Mouse (Mus musculus) hindbrain, embryonic 11.5 days (tissue): Measurements from ENCODE around the gene Lpcat3. TPM values are rescaled to one million over a fixed set of nuclear protein-coding genes. Genes with fewer than 3 reads are reported as not detected.

Source experiments
- ATAC-seq: fragments of 200-750 bp; cut with Nextera tagmentation; 2 replicates; pipeline ENCODE4 v1.8.0; 2017; ENCODE audit warnings: mild to moderate bottlenecking, moderate TSS enrichment, moderate library complexity; ENCODE audit not compliant: low FRiP score
- DNase-seq: peaks from one replicate; pipeline ENCODE4 v3.0.0-alpha.2; 2015; ENCODE audit warnings: low spot score
- H3K27ac ChIP-seq: fragments of 300-500 bp; sonication (generic); 2 replicates; pipeline ENCODE4 v1.5.1; 2014; ENCODE audit warnings: mild to moderate bottlenecking, low read depth, low read length
- H3K27me3 ChIP-seq: fragments of 300-500 bp; sonication (generic); 2 replicates; pipeline ENCODE4 v1.6.1; 2014; ENCODE audit warnings: mild to moderate bottlenecking, low read length, moderate library complexity, mixed read lengths; ENCODE audit not compliant: control insufficient read depth, insufficient read depth
- H3K36me3 ChIP-seq: fragments of 300-500 bp; sonication (generic); 2 replicates; pipeline ENCODE4 v1.6.1; 2014; ENCODE audit warnings: mild to moderate bottlenecking, low read length, moderate library complexity, mixed read lengths; ENCODE audit not compliant: control insufficient read depth, insufficient read depth
- H3K4me1 ChIP-seq: fragments of 300-500 bp; sonication (generic); replicated peaks from 2 replicates; pipeline ENCODE4 v1.6.1; 2014; ENCODE audit warnings: low read length, mixed read lengths; ENCODE audit not compliant: control insufficient read depth, insufficient read depth
- H3K4me2 ChIP-seq: fragments of 300-500 bp; sonication (generic); replicated peaks from 2 replicates; pipeline ENCODE4 v1.6.1; 2014; ENCODE audit warnings: mild to moderate bottlenecking, low read depth, low read length
- H3K4me3 ChIP-seq: fragments of 300-500 bp; sonication (generic); 2 replicates; pipeline ENCODE4 v1.5.1; 2014; ENCODE audit warnings: low read depth, low read length
- H3K9ac ChIP-seq: fragments of 300-500 bp; sonication (generic); 2 replicates; pipeline ENCODE4 v1.6.1; 2014; ENCODE audit warnings: low read depth, low read length
- H3K9me3 ChIP-seq: fragments of 300-500 bp; sonication (generic); 2 replicates; pipeline ENCODE4 v1.6.1; 2016; ENCODE audit warnings: low read length; ENCODE audit not compliant: control insufficient read depth
- WGBS: fragments of 180-500 bp; shearing (Covaris S2); extraction: QIAGEN DNeasy Blood & Tissue Kit; methylation state at CpG from one replicate; pipeline ENCODE4 v1.1.7; 2014; 5-methylcytosine and 5-hydroxymethylcytosine counted together
- microRNA counts: library from miRNA; unstranded; fragments of <30 nt; microRNA quantifications from one replicate; lab custom pipeline; 2015
- polyA plus RNA-seq: library from polyadenylated mRNA; unstranded; fragments of >200 nt; fragmentation: Nextera tagmentation; extraction: Ambion mirVana; gene quantifications from 2 replicates; pipeline ENCODE4 v1.2.1, GENCODE M21; 2014

The Lpcat3 gene
- polyA plus RNA-seq, 1 experiment from 2014 or later: 43.2 TPM

GRCm38 (mm10) chr6:124744755-124745321 lies 82.0 kb downstream of the Lpcat3 start:
- no peaks in the 10 kb centered on the region for H3K9me3 ChIP-seq
- DNase-seq (no peak), ATAC-seq (no peak)
- no peaks in the 10 kb centered on the region for H3K27me3 ChIP-seq
- peaks cover 14% of the 10 kb centered on the region for H3K4me1 ChIP-seq
- peak overlapping the region; percentile 97; the same call in 1 of the 2 replicates for H3K4me2 ChIP-seq
- 69% methylated on average over 26 of the region's 26 CpGs for WGBS
- H3K9ac ChIP-seq: no peak overlapping the region
- H3K36me3 ChIP-seq: 0 out of 2 replicates have a peak, but pooled peaks cover 7% of the 10 kb centered on the region
- H3K4me3 ChIP-seq: no peak overlapping the region
- peak overlapping the region; percentile 86 for H3K27ac ChIP-seq

DNA sequence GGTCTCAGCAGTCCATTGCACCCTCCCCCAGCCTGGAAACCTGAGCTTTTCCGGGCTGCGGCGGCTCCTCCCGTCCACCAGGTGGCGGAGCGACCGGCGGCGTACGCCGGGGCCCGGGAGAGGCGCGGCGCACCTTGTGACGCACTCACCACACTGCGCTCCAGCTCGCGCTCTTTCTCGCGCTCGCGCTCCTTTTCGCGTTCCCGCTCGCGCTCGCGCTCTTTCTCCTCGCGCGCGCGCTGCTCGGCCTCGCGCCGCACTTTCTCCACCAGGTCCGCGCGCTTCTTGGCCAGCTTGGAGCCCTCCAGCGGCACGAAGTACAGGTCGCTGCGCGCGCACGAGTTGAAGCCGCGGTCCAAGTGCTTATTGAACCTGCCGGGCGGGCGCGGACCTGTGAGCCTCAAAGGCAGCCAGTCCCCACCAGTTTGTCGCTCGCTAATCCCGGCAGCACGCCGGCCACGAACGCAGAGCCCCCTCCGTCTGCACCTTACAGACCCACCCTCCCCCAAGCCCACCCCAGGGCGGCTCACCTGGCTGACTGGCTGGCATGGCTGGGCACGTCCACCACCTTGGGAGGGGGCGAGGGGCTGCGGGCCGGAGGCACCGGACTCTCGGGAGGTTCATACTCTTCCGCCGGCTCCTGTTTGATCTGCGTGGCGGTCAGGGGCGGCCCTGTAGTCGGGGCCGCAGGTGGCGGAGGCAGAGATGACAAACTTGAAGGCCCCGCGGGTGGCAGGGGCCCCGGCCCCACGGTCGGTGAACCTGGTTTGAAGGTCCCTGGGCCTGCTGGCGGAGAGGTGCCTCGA lies 82.9 kb downstream of the Lpcat3 start:
- under 1% methylated on average over 84 of the region's 85 CpGs for WGBS
- peak overlapping the region; percentile 86 for H3K27ac ChIP-seq
- H3K4me3 ChIP-seq: peak overlapping the region; percentile 51
- H3K9me3 ChIP-seq: no peaks in the 10 kb centered on the region
- H3K4me1 ChIP-seq: peaks cover 14% of the 10 kb centered on the region
- H3K27me3 ChIP-seq: no peaks in the 10 kb centered on the region
- peak; percentile 97 for DNase-seq
- H3K9ac ChIP-seq: peak overlapping the region; percentile 86
- H3K4me2 ChIP-seq: peak overlapping the region; percentile 97
- ATAC-seq: peak; percentile 84
- H3K36me3 ChIP-seq: 0 out of 2 replicates have a peak, but pooled peaks cover 7% of the 10 kb centered on the region

- Histone ChIP-seq H3K4me3 (peak overlapping the region; percentile 51), H3K4me2 (peak overlapping the region; percentile 97), H3K9ac (peak overlapping the region; percentile 86), H3K36me3 (0 out of 2 replicates have a peak, but pooled peaks cover 7% of the 10 kb centered on the region), H3K9me3 (no peaks in the 10 kb centered on the region), H3K4me1 (peaks cover 14% of the 10 kb centered on the region), H3K27me3 (no peaks in the 10 kb centered on the region), H3K27ac (peak overlapping the region; percentile 86)
- WGBS: 14% methylated on average over 8 of the region's 8 CpGs
- DNase-seq: no peak
- no peak; the same call in 1 of the 2 replicates for ATAC-seq
Observed at GRCm38 (mm10) chr6:124746296-124746605, 83.4 kb downstream of the Lpcat3 start.

GRCm38 (mm10) chr6:124746654-124747632 lies 84.1 kb downstream of the Lpcat3 start:
- 92% methylated on average over 7 of the region's 7 CpGs for WGBS
- Histone ChIP-seq H3K9ac (peak overlapping the region; percentile 86), H3K36me3 (0 out of 2 replicates have a peak, but pooled peaks cover 7% of the 10 kb centered on the region)

GRCm38 (mm10) chr6:124750405-124750804 lies 87.6 kb downstream of the Lpcat3 start:
- H3K36me3 ChIP-seq: 0 out of 2 replicates have a peak, but pooled peaks cover 7% of the 10 kb centered on the region
- WGBS: 90% methylated on average over 8 of the region's 8 CpGs
- DNase-seq: no peak

More at GRCm38 (mm10) chr6:124746654-124747632, 84.1 kb downstream of the Lpcat3 start:
- Histone ChIP-seq H3K27ac (peak overlapping the region; percentile 86; the same call in 1 of the 2 replicates), H3K27me3 (no peaks in the 10 kb centered on the region), H3K4me2 (peak overlapping the region; percentile 97), H3K9me3 (no peaks in the 10 kb centered on the region), H3K4me1 (peaks cover 11% of the 10 kb centered on the region), H3K4me3 (peak overlapping the region; percentile 51; the same call in 1 of the 2 replicates)
- ATAC-seq (0 out of 2 replicates have a peak, but pooled peaks have one; percentile 2), DNase-seq (no peak)

DNA sequence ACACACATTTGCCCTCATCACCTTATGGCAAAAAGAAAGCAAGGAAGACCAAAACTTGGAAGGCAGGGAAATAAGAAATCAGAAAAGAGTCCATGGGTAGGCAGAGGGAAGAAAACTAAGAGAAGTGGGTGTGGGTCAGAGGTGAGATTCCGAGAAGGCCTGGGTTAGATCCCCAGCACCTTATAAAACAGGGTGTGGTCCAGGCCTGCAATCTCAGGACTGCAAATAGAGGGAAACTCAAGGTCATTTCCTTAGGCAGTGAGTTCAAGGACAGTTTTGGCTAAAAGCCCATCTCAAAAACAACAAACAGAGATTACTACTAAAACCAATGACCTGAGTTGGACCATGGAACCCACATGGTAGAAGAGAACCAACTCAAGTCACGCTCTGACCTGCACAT lies 91.0 kb downstream of the Lpcat3 start:
- no peak overlapping the region for H3K4me2 ChIP-seq
- ATAC-seq (no peak), DNase-seq (no peak)
- H3K9me3 ChIP-seq: no peaks in the 10 kb centered on the region
- H3K4me3 ChIP-seq: no peak overlapping the region
- no peaks in the 10 kb centered on the region for H3K27me3 ChIP-seq
- H3K4me1 ChIP-seq: peaks cover 7% of the 10 kb centered on the region
- no peak overlapping the region for H3K27ac ChIP-seq
- WGBS: 98% methylated on average over 2 of the region's 2 CpGs
- H3K9ac ChIP-seq: no peak overlapping the region
- no peaks in the 10 kb centered on the region for H3K36me3 ChIP-seq

More at GRCm38 (mm10) chr6:124750405-124750804, 87.6 kb downstream of the Lpcat3 start:
- H3K4me1 ChIP-seq: peaks cover 12% of the 10 kb centered on the region
- H3K27ac ChIP-seq: no peak overlapping the region
- no peaks in the 10 kb centered on the region for H3K27me3 ChIP-seq
- no peak overlapping the region for H3K9ac ChIP-seq
- no peak overlapping the region for H3K4me3 ChIP-seq
- no peaks in the 10 kb centered on the region for H3K9me3 ChIP-seq
- H3K4me2 ChIP-seq: no peak overlapping the region
- ATAC-seq: no peak

MicroRNAs within 50 kb of the gene (microRNA counts, 519-probe panel; counts per million panel counts)
- 1,615 counts per million, percentile 3 among the panel's probes with 10 or more counts for microRNA mmu-miR-141 (lab: Ali Mortazavi, UCI)
- 4,101 counts per million, percentile 39 among the panel's probes with 10 or more counts for microRNA mmu-miR-200c (lab: Ali Mortazavi, UCI)

Other genes starting within 250 kb of the Lpcat3 start
- gene Pex5, start 248.0 kb upstream of the Lpcat3 start, polyA plus RNA-seq: 35.1 and 38.9 TPM in 2 replicates
- 10.2 and 11.9 TPM in 2 replicates for gene Clstn3, start 198.2 kb upstream of the Lpcat3 start, polyA plus RNA-seq
- 0.11 and 0.15 TPM in 2 replicates for gene C1rl, start 169.9 kb upstream of the Lpcat3 start, polyA plus RNA-seq
- gene C1ra, start 150.6 kb upstream of the Lpcat3 start, polyA plus RNA-seq: 0.08 and 0.20 TPM in 2 replicates
- 0.29 and 0.86 TPM in 2 replicates for gene C1s1, start 120.7 kb upstream of the Lpcat3 start, polyA plus RNA-seq
- gene C1rb, start 92.7 kb upstream of the Lpcat3 start, polyA plus RNA-seq: not detected in 2 replicates
- gene C1s2, start 26.9 kb upstream of the Lpcat3 start, polyA plus RNA-seq: 0.10 TPM in 1 of 2 replicates, not detected in the other
- gene Emg1, start 49.2 kb downstream of the Lpcat3 start, polyA plus RNA-seq: 196 and 203 TPM in 2 replicates
- gene Phb2, start 49.3 kb downstream of the Lpcat3 start, polyA plus RNA-seq: 318 and 336 TPM in 2 replicates
- gene Ptpn6, start 75.7 kb downstream of the Lpcat3 start, polyA plus RNA-seq: 7.1 and 7.9 TPM in 2 replicates
- 553 and 590 TPM in 2 replicates for gene Grcc10, start 78.3 kb downstream of the Lpcat3 start, polyA plus RNA-seq
- gene Gm45234, start 93.0 kb downstream of the Lpcat3 start, polyA plus RNA-seq: not detected in 2 replicates
- gene Atn1, start 93.5 kb downstream of the Lpcat3 start, polyA plus RNA-seq: 9.2 and 12.7 TPM in 2 replicates
- gene Eno2, start 106.6 kb downstream of the Lpcat3 start, polyA plus RNA-seq: 5.9 and 7.1 TPM in 2 replicates
- gene Lrrc23, start 116.7 kb downstream of the Lpcat3 start, polyA plus RNA-seq: 4.1 and 4.7 TPM in 2 replicates
- gene Spsb2, start 145.6 kb downstream of the Lpcat3 start, polyA plus RNA-seq: 4.8 and 6.7 TPM in 2 replicates
- gene Tpi1, start 151.3 kb downstream of the Lpcat3 start, polyA plus RNA-seq: 618 and 653 TPM in 2 replicates
- gene Usp5, start 166.5 kb downstream of the Lpcat3 start, polyA plus RNA-seq: 127 and 134 TPM in 2 replicates
- 185 and 193 TPM in 2 replicates for gene Cdca3, start 166.5 kb downstream of the Lpcat3 start, polyA plus RNA-seq
- gene Gnb3, start 177.2 kb downstream of the Lpcat3 start, polyA plus RNA-seq: 0.22 and 0.64 TPM in 2 replicates
- gene P3h3, start 194.7 kb downstream of the Lpcat3 start, polyA plus RNA-seq: 12.1 and 14.7 TPM in 2 replicates
- gene Gpr162, start 201.0 kb downstream of the Lpcat3 start, polyA plus RNA-seq: 1.9 and 2.3 TPM in 2 replicates
- 0.19 TPM in 1 of 2 replicates, not detected in the other for gene Cd4, start 225.2 kb downstream of the Lpcat3 start, polyA plus RNA-seq
- 1.2 and 2.5 TPM in 2 replicates for gene Lag3, start 248.7 kb downstream of the Lpcat3 start, polyA plus RNA-seq